Mouse (Mus musculus) frontal cortex, postnatal 10 days (tissue): ENCODE measurements at regions not wholly inside any gene's neighbourhood (a gene's known extent, or its start where the extent isn't known, plus 50 kb on each side); places are given as distances from the start of the nearest gene placed in this dataset.

Source experiments
- DNase-seq, 2 experiments: peaks; one replicate each; pipeline ENCODE4 v3.0.0; 2022; ENCODE audit warnings: low spot score in 2 of 2, mixed read lengths in 1 of 2

DNA sequence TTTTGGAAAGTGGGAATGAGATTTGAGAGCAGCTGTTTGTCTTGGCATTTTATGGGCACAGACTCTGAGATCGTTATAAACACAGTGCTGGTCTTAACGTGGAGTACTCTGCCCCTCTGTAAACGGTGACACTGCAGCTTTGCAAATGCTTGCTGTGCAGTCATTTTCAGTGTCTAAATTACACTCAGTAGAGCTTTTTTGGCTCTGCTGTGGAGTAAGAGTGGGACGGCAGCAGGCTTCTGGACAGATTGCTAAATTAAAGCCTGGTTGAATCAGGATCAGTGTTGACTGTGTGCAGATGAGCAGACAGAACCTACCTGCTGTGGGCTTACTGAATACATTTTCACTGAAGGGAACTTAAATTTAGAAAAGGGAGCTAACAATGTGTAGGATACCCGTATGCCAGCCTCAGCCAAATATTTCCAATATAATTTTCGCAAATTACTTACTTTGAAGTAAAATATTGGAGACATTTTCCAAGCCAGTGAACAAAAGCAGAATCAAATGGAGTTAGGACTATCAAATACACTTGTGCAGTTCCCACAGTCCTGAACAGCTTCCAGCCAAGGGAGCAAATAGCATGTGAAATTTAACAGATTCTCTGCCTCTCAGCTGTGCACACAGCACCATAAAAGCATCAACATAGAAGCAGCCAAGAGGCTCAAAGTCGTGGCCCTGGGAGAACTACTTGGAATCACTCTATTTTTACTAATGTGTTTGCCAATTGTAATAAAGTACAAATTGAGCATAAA lies 148.1 kb upstream of the Stac start:
- DNase-seq = peak; percentile 17 to 20

DNA sequence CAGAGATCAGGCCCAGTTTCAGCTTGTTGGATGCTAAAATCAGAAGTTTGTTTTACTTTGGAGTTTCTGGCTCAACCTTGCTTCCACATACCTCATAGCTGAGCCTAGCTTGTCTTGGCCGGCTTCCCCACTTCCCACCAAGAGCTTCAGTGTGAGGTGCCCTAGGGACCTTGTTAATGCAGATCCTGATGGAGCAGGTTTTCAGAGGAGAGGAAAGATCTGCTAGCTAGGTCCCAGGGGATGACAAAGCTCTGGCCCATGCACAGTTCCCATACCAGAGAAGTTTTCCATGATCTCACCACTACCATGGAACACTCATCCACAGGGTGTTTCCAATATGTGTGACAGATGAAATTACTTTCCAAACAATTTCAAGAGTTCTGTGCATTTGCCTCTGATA lies 131.9 kb upstream of the Stac start:
- no peak for DNase-seq

DNA sequence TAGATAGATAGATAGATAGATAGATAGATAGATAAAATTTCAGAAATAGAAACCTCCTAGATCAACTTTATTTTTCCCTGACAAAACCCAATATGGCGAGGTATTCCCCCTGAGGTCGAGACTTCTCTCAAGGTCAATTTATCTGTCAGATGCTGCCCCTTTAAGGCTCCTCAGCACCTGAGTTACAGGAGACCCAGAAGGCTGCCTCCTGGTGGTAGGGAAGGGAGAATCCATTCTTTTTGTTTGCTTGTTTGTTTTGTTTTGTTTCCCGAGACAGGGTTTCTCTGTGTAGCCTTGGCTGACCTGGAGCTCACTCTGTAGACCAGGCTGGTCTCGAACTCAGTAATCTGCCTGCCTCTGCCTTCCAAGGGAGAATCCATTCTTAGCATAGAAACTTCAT lies 127.3 kb upstream of the Stac start:
- DNase-seq = no peak

DNA sequence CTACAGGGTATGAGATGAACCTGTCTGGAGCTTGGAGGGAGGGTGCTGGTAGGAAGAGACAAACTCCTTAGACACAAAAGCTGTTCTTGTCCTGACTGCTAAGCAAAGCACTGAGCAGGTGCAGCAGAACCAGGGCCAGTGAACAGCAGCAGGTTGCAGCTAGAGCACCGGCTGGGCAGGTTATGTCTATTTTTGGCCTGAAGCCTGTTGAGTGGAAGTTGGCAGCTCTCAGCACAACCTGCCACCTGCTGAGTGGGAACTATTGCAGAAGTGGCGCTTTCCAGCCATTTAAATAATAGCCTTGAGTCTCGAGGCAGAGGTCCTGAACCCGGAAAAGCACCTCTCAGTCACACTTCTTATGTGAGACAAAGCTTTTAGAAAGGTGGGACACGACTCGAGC lies 114.8 kb upstream of the Stac start:
- DNase-seq = no peak

DNA sequence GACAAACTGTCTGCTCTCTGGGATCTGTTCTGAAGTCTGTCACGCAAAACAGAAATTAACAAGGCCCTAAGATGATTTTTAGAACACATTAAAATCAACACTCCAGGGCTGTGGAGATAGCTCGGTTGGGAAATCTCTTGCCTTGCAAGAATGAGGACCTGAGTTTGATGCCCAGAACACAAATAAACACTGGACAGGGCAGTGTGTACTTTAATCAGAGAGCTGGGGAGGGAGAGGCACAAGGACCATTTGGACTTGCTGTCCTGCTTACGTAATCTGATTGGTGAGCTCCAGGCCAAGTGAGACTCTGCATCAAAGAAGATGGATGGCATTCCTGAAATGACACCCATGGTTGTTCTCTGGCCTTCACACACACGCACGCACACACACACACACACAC lies 111.2 kb upstream of the Stac start:
- no peak for DNase-seq

DNA sequence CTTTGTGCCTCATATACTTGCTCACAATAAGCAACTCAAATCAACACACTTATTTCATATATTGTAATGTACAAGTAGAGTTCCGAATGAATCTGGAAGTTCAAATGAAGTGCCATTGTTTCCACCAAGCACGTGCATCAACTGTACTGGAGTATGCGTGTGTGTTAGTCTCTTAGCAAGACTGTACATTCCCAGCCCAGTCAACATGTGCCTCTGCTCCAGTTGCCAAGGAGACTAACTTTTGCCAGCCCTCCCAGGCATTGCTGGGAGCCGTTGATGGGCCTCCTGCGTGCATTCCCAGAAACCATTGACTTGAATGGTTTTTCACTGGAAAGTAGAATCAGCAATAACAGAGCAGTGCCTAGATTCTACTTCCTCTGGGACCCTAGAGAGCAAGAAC lies 110.7 kb upstream of the Stac start:
- DNase-seq = no peak

DNA sequence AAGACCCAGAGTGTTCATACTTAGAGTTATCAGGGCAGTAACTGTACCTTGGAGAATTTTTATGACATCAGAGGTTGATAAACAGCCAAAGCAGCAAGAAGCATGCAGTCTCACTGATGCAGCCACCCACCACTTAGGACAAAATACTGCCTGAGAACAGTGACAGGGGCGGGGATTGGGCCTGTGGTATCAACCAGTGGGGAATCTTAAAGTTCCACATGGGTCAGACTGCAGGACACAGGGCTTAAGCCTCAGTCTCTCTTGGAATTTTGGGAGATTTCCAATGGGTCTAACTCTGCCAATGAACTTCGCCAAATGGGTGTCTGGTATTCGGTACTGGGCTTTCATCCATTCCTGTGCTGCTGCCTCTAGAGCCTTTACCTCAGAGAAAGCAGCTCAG lies 88.8 kb upstream of the Stac start:
- no peak for DNase-seq

DNA sequence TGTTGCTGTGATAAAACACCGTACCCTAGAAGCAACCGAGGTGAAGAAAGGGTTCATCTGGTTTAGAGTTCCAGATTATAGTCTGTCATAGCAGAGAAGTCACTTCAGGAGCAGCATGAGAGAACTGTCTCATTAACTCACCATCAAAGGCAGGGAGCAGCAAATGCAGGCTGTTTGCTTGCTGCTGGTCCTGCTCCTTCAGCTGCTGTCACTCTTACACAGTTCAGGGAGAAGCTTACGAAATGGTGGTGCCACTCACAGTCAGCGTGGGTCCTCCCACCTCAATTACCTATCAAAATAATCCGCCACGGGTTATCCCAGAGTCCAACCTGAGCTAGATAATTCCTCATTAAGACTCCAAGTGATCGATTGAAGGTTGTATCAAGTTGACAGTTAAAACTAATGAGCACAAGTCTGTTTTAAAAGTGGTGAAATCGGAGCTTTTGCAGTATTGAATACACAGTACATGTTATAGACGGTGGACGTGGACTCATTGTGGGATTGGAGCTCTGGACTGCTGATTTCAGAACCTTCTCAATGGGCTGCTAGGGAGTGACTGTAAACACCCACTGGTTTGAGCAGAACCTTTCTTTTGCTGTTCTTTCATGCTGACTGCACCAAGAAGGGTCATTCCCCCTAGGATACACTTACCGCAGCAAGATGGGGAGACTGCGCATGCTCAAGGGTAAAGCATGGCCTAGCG lies 87.4 kb upstream of the Stac start:
- no peak for DNase-seq

DNA sequence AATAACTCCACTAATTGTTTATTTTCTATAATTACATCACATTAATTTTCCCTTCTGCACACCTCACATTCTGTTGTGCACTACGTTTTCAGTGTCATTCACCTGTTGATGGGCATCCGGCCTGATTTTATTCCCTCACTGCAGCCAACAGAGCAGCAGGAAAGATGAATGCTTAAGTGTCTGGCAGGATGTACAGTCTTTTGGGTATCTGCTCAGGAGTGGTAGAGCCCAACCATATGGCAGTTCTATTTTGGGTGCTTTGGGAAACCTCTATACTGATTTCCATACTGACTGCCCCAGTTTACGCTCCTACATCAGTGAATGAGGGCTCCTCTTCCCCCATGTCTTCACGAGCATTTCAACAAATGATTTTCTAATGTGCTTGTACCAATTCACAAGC lies 84.1 kb upstream of the Stac start:
- DNase-seq = no peak

DNA sequence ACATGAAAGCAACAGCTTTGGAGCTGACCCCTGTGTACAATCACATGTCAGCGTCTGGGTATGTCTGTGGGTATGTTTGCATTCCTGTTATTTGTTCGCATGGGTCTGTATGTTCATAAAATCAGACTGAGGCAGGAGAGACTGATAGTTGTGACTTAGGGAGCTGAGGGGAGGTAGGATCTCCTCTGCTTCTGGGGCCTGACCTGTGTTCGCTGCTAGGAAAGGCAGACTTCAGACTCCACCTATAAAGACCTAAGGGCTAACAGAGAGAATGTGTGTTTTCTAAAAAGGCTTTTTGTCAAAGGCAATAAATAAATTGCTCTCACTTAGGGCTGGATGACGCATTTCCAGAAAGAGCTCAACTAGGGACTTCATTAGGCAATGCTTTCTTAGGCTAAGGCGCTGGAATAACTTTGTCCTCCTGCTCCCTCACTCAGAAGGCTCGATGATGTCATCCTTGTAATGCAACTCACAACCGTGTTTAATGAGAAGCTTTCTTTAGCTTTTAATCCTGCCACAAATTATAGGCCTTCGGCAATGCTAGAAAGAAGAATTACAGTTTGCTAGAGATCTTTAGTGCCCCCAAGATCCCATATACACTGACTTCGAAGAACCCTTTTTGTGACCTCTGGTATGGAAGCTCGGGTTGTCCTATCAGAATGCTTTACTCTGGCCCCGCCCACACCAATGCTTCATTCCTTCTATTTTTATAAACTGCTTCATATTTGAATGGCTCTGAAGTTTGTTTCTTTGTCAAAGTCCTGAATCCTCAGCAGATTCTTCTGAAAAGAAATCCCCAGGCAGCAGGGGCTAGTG lies 72.7 kb upstream of the Stac start:
- no peak for DNase-seq

DNA sequence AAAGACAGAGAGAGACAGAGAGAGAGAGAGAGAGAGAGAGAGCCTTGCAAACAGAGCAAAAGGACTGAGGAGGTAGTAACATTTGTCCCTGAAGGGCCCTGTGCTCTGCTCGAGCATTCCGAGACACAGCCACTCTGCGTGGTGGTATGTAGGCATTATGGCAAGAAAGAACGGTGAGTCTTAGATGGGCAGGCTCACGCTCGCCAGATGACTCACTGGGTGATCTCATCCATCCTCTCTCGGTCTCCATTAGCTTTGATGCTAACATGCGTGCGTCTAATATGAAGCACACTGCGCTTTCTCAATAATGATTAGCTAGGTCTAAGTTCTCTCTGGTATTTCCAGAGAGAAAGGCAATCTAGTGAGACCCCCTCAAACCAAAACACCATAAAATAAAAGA lies 65.1 kb upstream of the Stac start:
- no peak for DNase-seq

DNA sequence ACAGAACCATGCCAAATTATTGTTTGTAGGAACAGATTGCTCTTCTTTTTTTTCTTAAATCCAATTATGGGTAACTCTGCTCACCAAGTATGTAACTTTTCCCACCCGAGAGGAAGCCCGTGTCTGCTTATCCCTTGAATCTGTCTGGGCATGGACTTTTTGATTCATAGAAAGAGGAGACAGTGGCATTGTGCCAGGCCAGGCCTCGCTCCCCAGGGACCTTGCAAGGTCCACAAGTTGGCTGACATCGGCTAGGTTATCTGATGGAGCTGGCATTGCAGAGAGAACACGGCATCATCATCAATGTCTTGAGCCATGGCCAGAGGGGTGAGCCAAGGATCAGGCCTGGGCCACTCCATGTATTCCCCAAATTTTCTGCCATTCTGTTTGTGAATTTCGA lies 56.0 kb upstream of the Stac start:
- no peak for DNase-seq

DNA sequence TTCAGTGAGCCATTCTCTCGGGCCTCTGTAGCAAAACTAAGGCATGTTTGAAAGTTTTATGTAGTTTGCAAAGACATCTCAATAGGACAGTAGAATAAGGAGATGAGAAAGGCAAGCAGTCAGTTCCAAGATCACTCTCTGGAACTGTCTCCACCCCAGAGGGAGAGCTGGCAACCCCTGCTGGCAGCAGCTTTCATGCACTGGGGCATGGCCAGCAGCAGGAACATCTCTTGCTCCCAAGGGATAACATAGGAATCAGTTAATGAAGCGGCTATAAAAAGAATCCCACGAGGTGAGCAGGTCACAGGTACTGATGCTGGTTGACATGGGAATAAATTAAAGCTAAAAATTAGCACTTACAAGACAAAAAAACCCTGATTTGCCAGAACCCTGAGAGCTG lies 55.1 kb upstream of the Stac start:
- DNase-seq = no peak
